Mouse (Mus musculus) thymus, postnatal 0 days (tissue): ENCODE data around the gene Slc25a44. TPM values are rescaled to one million over a fixed set of nuclear protein-coding genes. Genes with fewer than 3 reads are reported as not detected.
"Not testable (repeated sequence)": the region's sequence is repeated elsewhere in the genome, so short reads cannot be mapped to it uniquely, and the experiment has no call there.

Experiments
- DNase-seq: peaks from one replicate; pipeline ENCODE4 v3.0.0-alpha.2; 2015; ENCODE audit warnings: low spot score
- polyA plus RNA-seq: library from polyadenylated mRNA; unstranded; fragments of >200 nt; fragmentation: Nextera tagmentation; extraction: Ambion mirVana; gene quantifications from 2 replicates; pipeline ENCODE4 v1.2.1, GENCODE M21; 2015

Slc25a44 gene
- polyA plus RNA-seq, 1 experiment from 2014 or later, result 9.6 TPM

DNA sequence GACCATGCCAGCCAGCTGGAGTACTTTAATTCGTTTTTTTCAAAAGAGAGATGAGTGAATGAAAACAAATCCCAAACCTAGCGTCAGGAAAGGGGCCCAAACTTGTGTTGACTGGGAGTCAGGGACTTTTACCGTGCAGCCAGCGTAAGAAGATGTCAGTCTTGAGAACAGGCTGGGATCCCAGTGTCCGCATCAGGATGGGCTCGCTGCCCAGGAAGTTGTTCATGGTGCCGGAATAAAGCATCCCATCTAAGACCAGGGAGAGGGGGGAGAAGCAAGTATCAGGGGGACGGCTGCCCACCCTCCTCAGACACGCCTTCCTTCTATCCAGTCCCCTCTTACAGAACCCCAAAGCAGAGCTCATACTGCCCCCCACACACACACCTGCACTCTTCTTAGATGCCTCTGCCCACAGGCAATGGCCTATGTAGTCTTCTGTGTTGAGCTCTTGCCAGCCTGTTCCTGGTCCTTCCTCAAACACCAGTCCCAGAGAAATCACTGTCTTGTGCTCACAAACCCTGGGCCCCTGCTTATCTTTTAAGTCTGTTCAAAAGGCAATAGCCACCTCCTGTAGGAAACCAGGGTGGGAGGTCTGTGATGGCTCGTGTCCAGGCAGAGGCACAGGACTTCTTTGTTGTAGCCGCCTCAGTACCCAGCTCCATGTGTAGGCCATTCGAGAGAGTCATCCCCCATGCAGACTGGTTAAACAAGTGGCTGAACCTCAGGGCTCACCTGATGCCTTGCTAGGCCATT, 25.6 kb upstream of the Slc25a44 start:
- DNase-seq, result no peak

DNA sequence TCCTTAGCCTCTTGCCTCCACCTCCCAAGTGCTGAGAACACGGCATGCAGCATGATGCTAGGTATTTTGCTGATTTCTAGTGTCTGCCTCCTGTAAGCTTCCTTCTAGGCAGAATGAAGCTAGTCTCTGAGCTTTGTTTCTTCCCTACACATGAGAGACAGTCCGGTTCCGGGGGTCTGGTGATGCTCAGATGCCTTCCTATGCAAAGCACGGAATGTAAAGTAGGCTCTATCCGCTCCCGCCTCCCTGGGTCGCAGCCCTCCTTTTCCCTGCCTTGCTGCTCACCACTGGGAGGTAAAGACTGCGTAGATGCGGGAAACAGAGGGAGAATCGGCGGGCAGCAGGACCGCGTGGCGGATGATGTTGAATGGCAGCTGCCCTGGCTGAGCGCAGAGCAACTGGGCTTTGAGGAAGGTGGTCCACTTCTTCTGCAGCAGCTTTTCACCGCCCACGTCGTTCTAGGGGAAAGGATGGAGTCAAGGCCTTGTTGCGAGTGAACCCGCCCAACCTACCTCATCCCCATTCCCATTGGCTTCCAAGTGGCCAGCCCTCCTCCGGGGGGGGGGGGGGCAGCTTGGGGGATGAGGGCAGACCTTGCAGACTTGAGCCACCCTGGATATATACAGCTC, 24.6 kb upstream of the Slc25a44 start:
- no peak for DNase-seq

DNA sequence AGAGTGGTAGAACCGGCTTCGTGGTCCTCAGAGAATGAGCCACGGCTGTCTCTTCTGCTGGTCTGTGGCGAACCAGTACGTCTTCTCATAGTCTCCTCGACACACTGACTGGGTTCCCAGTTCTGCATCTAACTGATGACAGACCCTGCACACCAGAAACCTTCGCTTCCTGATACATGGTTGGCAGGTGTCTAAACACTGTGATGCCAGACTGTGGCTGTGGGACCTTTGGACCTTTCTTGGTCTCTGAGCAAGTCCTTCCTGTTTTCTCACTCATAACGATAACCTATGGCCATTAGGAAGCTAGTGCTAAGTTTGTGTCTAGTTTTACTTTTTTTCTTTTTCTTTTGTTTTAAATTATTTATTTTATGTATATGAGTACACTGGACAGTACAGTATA, 23.5 kb upstream of the Slc25a44 start:
- no peak for DNase-seq

- DNase-seq, result no peak
These were observed 22.8 kb upstream of the Slc25a44 start for GRCm38 (mm10) chr3:88447676-88448183.

- no peak for DNase-seq
These were observed 21.7 kb upstream of the Slc25a44 start for GRCm38 (mm10) chr3:88446471-88447123.

- DNase-seq, result no peak
These were observed 17.9 kb upstream of the Slc25a44 start for GRCm38 (mm10) chr3:88442888-88443287.

- DNase-seq, result no peak
These were observed 17.5 kb upstream of the Slc25a44 start for GRCm38 (mm10) chr3:88442488-88442887.

- DNase-seq, result peak; percentile 68
These were observed 15.8 kb upstream of the Slc25a44 start for GRCm38 (mm10) chr3:88440500-88441381.

- no peak for DNase-seq
These were observed 14.6 kb upstream of the Slc25a44 start for GRCm38 (mm10) chr3:88439582-88439981.

- DNase-seq, result no peak
These were observed 12.5 kb upstream of the Slc25a44 start for GRCm38 (mm10) chr3:88437454-88437853.

GRCm38 (mm10) chr3:88436395-88437201, 11.7 kb upstream of the Slc25a44 start:
- no peak for DNase-seq

DNA sequence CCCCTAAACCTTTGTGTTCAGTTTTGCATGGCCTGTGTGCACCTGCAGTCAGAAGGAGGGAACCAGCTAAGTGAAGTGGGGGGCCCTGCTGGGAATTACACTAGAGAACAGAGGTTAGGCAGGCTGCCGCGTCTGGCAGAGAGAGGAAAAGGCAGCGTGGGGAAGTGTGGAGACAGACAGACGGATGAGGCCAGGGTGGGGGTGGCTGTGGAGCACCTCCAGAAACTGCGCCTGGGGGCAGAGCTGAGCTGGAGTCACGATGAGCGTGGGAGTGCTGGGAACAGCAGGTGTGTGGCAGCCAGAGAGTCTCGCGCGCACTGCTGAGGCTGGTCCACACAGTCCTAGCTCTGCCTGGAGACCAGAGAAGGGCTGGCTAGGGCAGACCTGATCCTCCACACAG, 10.6 kb upstream of the Slc25a44 start:
- no peak for DNase-seq

DNA sequence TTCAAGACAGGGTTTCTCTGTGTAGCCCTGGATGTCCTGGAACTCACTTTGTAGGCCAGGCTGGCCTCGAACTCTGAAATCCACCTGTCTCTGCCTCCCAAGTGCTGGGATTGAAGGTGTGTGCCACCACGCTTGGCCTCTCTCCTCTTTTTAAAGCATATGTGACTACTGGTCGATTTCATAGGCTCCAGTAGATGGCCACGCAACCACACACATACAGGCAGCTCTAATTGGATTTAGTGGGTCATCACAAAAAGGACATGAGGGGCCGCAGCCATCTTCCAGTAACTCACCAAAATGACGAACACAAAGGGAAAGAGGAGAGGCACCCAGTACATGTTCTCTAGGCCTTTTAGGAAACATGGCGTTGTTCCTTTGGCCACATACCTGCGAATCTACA, 3.7 kb upstream of the Slc25a44 start:
- not testable (repeated sequence) for DNase-seq

DNA sequence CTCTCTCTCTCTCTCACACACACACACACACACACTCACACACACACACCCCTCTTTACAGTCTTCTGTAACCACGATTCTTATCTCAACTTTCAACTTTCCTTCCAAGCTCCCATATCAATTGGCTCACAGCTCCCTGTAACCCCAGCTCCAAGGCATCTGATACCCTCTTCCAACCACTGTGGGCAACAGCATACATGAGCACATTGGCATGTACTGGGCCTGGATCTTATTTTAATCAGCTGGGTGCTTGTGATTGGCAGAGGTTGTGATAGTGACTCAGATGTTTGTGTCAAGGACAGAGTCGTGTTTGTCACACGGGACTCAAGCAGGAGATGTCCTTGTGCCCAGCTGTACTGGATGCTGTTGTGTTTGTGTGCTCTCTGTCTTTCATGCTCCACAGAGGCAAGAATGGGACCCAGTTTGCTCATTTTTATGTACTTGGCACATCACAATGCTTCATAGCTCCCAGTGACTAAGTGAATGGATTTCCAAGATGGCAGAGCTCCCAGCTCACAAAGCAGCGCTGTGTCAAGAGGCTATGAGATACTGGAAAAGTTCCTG, 2.5 kb upstream of the Slc25a44 start:
- DNase-seq, result no peak

DNA sequence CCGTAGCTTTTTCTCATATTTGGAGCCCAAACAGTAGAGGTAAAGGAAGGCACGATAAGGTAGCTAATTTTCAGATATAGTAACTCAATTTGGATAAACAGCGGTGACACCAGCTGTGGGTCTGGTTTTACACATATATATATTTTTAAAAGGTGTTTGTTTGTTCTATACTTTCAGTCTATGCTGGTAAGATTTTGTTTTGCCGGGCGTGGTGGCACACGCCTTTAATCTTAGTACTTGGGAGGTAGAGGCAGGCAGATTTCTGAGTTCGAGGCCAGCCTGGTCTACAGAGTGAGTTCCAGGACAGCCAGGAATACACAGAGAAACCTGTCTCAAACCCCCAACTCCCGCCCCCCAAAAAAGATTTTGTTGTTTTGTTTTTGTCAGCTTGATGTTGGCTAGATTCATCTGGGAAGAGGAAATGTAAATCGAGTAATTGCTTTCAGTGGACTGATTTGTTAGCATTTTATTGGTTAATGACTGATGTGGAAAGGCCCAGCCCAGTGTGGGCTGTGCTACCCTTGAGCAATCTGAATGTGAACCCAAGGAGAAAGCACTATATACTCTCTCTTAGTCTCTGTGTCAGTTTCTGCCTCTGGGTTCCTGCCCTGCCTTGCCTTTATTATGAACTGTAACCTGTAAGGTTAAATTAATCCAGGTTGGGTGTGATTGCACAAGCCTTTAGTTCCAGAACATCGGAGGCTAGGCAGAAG, 925 bp upstream of the Slc25a44 start:
- no peak for DNase-seq

- DNase-seq, result no peak
These were observed 371 bp upstream of the Slc25a44 start for GRCm38 (mm10) chr3:88425330-88425689.

DNA sequence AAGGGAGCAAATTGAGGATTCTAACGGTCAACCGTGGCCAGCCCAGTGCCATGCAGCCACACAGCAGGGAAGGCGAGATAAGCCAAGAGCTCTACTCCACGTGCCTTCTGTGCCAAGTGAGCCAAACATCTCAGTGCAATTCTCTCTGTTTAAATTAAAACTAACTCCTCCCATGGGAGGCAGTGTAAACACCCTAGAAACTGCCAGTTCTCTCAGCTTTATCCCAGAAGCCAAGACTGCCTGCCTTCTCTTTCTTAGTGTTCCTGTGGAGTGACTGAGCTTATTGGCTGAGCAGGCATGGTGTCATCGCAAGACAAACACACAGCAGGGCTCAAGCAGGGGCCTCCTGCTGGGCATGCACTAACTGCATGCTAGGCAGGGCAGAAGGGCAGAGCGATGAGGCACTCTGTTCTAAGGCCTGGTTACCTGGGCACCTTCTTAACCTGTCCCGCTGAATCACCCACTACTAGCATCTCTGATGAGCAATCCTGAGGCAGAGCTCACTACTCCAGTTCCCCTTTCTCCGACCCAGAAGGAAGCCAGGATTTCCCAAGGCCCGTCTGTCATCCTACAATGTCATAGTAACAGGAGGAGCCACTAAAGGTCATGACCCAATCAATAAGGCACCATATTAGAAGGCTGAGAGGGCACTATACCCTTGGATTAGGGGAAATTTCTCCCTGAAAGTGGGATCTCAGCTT, 2.8 kb downstream of the Slc25a44 start:
- DNase-seq, result no peak

- DNase-seq, result no peak
These were observed 4.2 kb downstream of the Slc25a44 start for GRCm38 (mm10) chr3:88420771-88421170.

GRCm38 (mm10) chr3:88418016-88418415, 6.9 kb downstream of the Slc25a44 start:
- no peak for DNase-seq
